Mouse (Mus musculus) embryo, embryonic 10.5 days (tissue): ENCODE results near the gene Rps16.
"Not testable (repeated sequence)": the region's sequence is repeated elsewhere in the genome, so short reads cannot be mapped to it uniquely, and the experiment has no call there.

Source experiments
- DNase-seq: peaks from one replicate; pipeline ENCODE4 v3.0.0-alpha.2; 2015; ENCODE audit warnings: low spot score

Rps16 gene

GRCm38 (mm10) chr7:28374647-28375046, 24.2 kb downstream of the Rps16 start:
- no peak for DNase-seq

DNA sequence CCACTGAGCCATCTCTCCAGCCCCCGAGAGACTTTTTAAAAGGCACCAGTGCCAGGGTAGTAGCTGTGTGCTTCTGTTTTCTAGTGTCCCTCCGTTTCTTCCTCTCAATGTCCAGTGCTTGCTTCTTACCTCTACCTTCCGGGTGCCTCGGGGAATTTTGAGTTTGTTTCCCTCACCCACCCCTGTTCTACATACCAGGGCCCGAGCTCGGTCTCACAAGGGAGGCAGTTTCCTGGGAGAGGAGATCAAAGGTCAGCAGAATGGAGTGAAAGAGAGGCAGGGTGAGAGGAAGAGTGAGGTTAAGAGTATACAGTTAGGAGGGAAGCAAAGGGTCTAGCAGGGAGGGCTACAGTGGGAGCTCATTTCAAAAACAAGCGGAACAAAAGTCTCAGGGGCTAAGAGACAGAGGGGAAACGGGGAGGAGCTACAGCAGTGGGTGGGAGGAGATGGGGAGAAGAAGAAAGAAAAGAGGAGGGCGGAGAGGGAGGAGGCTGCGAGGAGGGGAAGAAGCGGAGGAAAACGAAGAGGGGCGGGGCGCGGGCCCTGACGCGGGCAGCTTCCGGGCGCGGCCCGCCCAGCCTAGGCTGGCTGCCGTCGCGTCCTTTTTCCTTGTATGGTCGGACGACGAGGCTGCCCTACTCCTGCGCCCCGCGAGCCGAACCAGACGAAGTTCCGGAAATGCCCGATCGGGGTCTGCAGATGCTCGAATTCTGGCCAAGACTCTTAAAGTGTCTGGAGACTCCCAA, 24.9 kb downstream of the Rps16 start:
- peak; percentile 96 for DNase-seq

- peak; percentile 72 for DNase-seq
Observed at GRCm38 (mm10) chr7:28376011-28376771, 25.7 kb downstream of the Rps16 start.

- no peak for DNase-seq
Observed at GRCm38 (mm10) chr7:28377190-28378065, 27.0 kb downstream of the Rps16 start.

DNA sequence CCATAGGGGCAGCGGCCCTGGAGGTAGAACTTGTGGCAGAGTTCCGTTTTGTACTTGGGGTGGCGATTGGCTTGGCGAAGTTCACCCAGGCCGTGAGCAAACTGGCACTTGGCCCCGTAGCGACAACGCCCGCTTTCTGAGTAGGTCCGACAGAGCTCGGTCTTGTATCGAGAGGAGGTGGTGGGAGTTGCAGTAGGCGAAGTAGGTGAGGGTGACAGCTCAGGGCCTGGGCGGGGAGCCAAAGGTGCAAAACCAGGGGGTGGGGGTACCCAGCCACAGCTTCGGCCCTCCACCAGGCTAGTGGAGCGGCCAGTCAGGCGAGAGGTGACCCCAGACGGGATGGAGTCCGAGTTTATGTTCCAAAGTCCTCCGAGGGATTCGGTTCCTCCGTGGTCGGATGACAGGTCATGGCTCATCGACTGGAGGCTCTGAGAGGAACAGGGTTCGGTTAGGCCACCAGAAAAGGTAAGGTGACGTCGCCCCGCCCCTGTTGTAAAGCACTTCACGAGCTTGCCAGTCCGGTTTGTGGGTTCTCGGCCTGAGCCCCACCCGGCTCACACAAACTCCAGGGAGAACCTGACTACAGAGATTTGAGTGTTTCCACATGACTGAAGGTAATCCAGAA, 27.7 kb downstream of the Rps16 start:
- DNase-seq = peak; percentile 10

- DNase-seq = peak; percentile 93
Observed at GRCm38 (mm10) chr7:28378769-28379651, 28.6 kb downstream of the Rps16 start.

- DNase-seq = no peak
Observed at GRCm38 (mm10) chr7:28380237-28381016, 30.0 kb downstream of the Rps16 start, which contains the start of gene Zfp36. Gene Zfp36 (minus strand): TSS chr7:28380253.

DNA sequence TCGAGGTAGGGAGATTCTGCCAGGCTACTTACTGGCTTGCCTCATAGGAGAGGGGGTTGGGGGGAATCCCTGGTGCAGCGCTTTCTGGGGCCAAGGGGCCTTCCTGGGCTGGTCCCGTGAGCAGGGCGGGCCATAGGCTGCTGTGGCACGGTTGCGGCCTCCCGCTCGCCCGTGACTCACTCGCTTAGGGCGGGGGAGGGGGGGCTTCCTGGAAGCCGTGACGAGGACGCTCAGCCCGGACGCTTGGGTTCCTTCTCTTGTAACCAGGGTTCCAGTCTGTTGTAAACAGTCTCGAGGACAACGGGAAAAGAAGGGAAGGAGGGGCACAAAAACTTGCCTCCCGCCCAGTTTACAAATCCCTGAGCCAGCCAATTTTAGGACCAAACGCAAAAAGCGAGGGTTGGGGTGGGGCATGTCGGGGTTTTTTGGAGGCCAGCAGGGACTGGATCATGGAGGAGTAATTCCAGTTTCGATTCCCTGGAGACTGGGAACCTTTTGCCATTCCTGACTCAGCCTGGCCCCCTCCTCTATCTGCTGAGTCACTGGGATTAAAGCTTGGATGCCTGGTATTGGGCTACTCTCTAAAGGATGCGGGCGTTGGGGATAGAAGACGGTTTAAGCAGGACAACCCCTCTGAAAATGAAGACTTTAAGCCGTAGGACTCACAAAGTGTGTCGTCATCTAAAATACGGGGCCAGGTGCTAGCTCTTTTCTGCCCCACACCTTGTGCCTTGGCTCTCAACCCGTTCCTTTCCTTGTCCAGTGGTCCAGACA, 30.8 kb downstream of the Rps16 start:
- peak; percentile 74 for DNase-seq

- peak; percentile 86 for DNase-seq
Observed at GRCm38 (mm10) chr7:28381938-28382337, 31.5 kb downstream of the Rps16 start.

- DNase-seq = peak; percentile 21
Observed at GRCm38 (mm10) chr7:28382347-28382951, 32.0 kb downstream of the Rps16 start.

DNA sequence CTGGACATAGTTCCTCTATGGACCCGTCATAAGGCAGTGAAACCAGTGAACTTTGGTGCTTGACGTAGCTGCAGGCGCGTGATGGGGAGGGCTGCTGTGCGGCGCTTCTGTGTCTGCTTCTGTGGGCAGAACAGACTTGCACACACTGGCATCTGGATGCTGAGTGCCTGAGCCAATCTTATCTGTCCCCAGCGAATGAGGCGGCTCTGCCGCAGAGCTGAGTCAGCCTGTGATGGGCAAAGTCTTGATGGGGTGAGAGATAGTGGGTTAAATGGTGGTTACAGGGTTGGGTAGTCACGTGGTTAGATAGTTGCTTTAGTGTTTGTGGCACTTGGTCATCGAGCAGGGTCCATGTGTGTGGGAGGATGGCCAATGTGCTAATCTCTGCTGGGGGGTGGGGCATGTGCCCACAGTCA, 32.5 kb downstream of the Rps16 start:
- DNase-seq = no peak

- DNase-seq = no peak
Observed at GRCm38 (mm10) chr7:28383606-28384005, 33.2 kb downstream of the Rps16 start.

DNA sequence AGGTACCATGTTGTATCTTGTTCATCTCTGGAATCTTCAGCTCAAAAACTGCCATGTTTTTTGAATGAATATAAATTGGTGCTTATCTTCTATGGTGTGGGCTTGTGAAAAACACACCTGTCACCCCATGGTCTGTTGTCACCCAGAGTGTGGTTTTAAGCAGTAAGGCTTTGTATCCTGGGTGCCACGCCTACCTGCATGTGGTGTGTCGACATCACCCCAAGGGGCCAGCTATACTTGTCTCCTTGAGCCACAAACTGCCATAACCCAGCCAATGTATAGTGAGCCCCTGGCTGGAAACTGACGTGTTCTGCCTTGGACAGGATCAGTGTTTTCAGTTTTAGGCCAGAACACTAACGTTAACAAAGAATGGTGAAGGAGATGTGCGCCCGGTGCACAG, 33.7 kb downstream of the Rps16 start:
- DNase-seq = no peak

- no peak for DNase-seq
Observed at GRCm38 (mm10) chr7:28385196-28385595, 34.7 kb downstream of the Rps16 start.

GRCm38 (mm10) chr7:28386007-28386406, 35.6 kb downstream of the Rps16 start:
- DNase-seq = no peak

- peak; percentile 89 for DNase-seq
Observed at GRCm38 (mm10) chr7:28386462-28386861, 36.0 kb downstream of the Rps16 start.

DNA sequence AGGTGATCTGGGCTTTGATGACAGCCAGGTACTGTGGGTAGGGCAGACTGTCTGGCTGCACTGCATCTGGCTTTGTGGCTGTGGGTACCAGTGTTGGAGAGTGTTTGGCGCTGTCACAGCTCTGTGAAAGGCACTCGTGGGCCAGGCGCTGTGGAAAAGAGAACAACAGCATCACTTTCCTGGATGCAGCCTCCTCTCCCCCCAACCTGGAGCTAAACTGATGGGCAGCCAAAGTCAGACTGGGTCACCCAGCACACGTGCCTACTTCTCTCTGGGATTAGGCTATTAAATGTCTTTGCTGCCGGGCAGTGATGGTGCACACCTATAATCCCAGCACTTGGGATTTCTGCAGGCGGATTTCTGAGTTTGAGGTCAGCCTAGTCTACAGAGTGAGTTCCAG, 36.4 kb downstream of the Rps16 start:
- DNase-seq = not testable (repeated sequence)

- not testable (repeated sequence) for DNase-seq
Observed at GRCm38 (mm10) chr7:28387384-28387783, 36.9 kb downstream of the Rps16 start.

GRCm38 (mm10) chr7:28390331-28390730, 39.9 kb downstream of the Rps16 start:
- no peak for DNase-seq
